Mouse (Mus musculus): Measurements from ENCODE around the gene Ccdc141. TPM values are rescaled to one million over a fixed set of nuclear protein-coding genes. Genes with fewer than 3 reads are reported as not detected.

Gene Ccdc141
- polyA plus RNA-seq, 1 experiment from 2014 or later, result 7.3 TPM

DNA sequence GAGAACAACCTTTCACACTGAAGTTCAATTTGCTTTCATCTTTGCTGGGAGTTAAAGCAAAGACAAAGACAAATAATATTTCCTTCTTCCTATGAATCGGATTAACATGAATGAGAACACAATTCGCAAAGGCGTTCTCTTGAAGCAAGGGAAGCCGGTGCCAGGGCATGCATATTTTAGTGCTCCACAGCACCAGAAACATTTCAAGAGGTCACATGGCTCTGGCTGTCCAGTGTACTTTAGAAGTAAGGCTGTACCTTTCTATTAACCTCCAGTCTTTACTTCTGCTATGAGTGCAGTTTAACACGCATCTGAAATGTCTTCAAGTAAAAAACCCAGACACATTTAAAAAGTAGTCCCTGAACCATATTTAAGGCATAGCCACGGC, 208.4 kb downstream of the Ccdc141 start:
- Histone ChIP-seq H3K9ac (no peak overlapping the region), H3K4me1 (replicated peaks) (no peaks in the 10 kb centered on the region), H3K27me3 (no peaks in the 10 kb centered on the region), H3K9me3 (no peaks in the 10 kb centered on the region), H3K4me2 (no peak overlapping the region), H3K27ac (no peak overlapping the region), H3K4me3 (no peak overlapping the region), H3K36me3 (no peaks in the 10 kb centered on the region)
- WGBS, result 84% methylated on average over 6 of the region's 6 CpGs
- ATAC-seq (ENCODE audit: low FRiP score), result no peak

DNA sequence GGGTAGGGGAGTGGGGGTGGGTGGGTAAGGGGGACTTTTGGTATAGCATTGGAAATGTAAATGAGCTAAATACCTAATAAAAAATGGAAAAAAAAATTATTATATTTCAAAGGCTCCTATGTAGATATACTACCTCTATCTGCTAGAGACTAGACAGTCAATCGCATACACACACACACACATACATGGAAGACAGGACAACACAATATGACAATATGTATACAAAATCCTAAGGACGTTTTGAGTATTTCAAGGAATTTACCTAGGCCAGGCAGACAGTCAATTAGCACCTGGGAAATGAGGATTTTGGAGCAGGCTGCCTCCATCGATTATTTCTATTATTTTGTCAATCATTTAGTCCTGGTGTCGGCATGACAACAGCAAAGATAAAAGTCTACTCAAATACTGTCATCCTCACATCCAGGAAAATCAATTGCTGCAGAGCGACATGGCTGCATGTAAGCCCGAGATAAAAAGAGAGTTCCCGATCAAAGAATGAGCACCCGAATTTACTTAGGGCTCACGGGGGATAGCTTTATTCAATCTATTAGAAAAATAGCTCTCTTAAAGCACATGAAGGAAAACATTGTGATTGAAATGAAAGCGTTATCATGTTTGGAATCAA, 208.9 kb downstream of the Ccdc141 start:
- Histone ChIP-seq H3K36me3 (no peaks in the 10 kb centered on the region), H3K4me2 (no peak overlapping the region), H3K27me3 (no peaks in the 10 kb centered on the region), H3K9me3 (no peaks in the 10 kb centered on the region), H3K4me1 (replicated peaks) (no peaks in the 10 kb centered on the region), H3K27ac (no peak overlapping the region), H3K9ac (no peak overlapping the region), H3K4me3 (no peak overlapping the region)
- 81% methylated on average over 10 of the region's 10 CpGs for WGBS
- ATAC-seq (ENCODE audit: low FRiP score), result no peak

Small RNAs within 50 kb of the gene (microRNA-seq; reads per million reads assigned to microRNA genes)
- not detected for gene Gm44360

Other genes with a start within 250 kb of the Ccdc141 start
- 1.1 and 2.5 TPM in 2 replicates for gene Ttn, start 188.1 kb downstream of the Ccdc141 start, polyA plus RNA-seq (2015; fragmentation: Nextera tagmentation; extraction: Ambion mirVana)
- 27.8 and 28.7 TPM in 2 replicates for gene Sestd1, start 110.0 kb upstream of the Ccdc141 start, polyA plus RNA-seq (2015; fragmentation: Nextera tagmentation; extraction: Ambion mirVana)

All from hindbrain, embryonic 13.5 days (tissue).